Mouse (Mus musculus): ENCODE measurements around the gene Dab1. TPM values are rescaled to one million over a fixed set of nuclear protein-coding genes. Genes with fewer than 3 reads are reported as not detected.

Dab1 gene
- polyA plus RNA-seq, 1 experiment, result 0.26 TPM

DNA sequence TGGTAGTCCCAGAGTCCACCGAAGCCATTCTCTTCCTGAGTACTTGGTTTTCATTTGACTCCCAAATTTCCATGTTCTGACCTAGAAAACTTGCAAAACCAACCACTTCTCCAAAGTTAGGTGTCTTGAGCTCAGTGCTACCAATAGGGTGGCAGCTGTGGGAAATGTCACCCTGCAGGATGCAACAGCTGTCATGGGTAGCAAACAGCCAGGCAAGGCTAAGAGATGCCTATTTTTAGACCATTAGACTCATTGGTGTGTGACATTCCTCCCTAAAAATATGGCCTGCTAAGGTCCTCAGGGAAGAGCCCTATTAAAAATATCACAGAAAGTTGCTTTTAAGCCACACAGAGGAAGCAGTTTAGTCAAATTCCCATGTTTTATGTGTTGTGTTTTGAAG lies 829.0 kb downstream of the Dab1 start:
- TF ChIP-seq CTCF (IDR thresholded peaks at IDR 0.05; ENCODE audit: extremely low read depth, insufficient read depth, insufficient read length, insufficient replicate concordance) (no peak), POLR2A (IDR thresholded peaks at IDR 0.05; ENCODE audit: low read depth, low read length) (no peak)
- no peak for DNase-seq (ENCODE audit: low read depth in 1 of 2, low spot score in 2 of 2)
- H3K36me3 ChIP-seq (ENCODE audit: control insufficient read depth, insufficient read depth, low read length), result no peaks in the 10 kb centered on the region
- H3K4me3 ChIP-seq (ENCODE audit: extremely low read depth, insufficient read depth, insufficient read length), result no peak overlapping the region
- 76% methylated on average over 1 of the region's 1 CpGs for WGBS
- no peak overlapping the region for H3K27ac ChIP-seq (ENCODE audit: insufficient read depth, low read length)
- H3K4me1 ChIP-seq (ENCODE audit: control insufficient read depth, insufficient read depth, insufficient read length), result no peaks in the 10 kb centered on the region
- no peaks in the 10 kb centered on the region for H3K27me3 ChIP-seq (ENCODE audit: control insufficient read depth, insufficient read depth, low read length)

DNA sequence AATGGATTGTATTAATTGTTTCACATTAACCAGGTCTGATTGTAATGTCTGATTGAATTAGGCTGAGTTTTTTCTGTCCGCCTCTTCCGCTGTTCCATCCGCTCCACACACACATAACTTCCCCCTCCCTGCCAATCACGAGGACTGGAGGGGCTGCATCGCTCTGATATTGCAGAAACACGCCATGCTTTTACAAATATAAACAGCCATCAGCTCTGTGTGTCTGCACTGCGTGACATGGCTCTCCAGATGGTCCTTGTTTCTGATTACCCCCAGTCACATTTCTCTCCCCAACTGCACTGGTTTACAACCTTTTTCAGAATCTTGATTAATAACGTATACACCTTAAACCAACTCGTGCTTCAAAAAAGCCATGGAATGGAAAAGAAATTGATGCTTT lies 831.5 kb downstream of the Dab1 start:
- no peaks in the 10 kb centered on the region for H3K4me1 ChIP-seq (ENCODE audit: control insufficient read depth, insufficient read depth, insufficient read length)
- no peaks in the 10 kb centered on the region for H3K27me3 ChIP-seq (ENCODE audit: control insufficient read depth, insufficient read depth, low read length)
- no peak overlapping the region for H3K27ac ChIP-seq (ENCODE audit: insufficient read depth, low read length)
- TF ChIP-seq POLR2A (IDR thresholded peaks at IDR 0.05; ENCODE audit: low read depth, low read length) (no peak), CTCF (IDR thresholded peaks at IDR 0.05; ENCODE audit: extremely low read depth, insufficient read depth, insufficient read length, insufficient replicate concordance) (no peak)
- 82% methylated on average over 9 of the region's 9 CpGs for WGBS
- H3K36me3 ChIP-seq (ENCODE audit: control insufficient read depth, insufficient read depth, low read length), result no peaks in the 10 kb centered on the region
- H3K4me3 ChIP-seq (ENCODE audit: extremely low read depth, insufficient read depth, insufficient read length), result no peak overlapping the region
- DNase-seq (ENCODE audit: low read depth in 1 of 2, low spot score in 2 of 2), result no peak

GRCm38 (mm10) chr4:104452587-104452986 lies 833.4 kb downstream of the Dab1 start:
- TF ChIP-seq POLR2A (IDR thresholded peaks at IDR 0.05; ENCODE audit: low read depth, low read length) (no peak), CTCF (IDR thresholded peaks at IDR 0.05; ENCODE audit: extremely low read depth, insufficient read depth, insufficient read length, insufficient replicate concordance) (no peak)
- H3K27me3 ChIP-seq (ENCODE audit: control insufficient read depth, insufficient read depth, low read length), result no peaks in the 10 kb centered on the region
- H3K27ac ChIP-seq (ENCODE audit: insufficient read depth, low read length), result no peak overlapping the region
- no peaks in the 10 kb centered on the region for H3K4me1 ChIP-seq (ENCODE audit: control insufficient read depth, insufficient read depth, insufficient read length)
- no peak overlapping the region for H3K4me3 ChIP-seq (ENCODE audit: extremely low read depth, insufficient read depth, insufficient read length)
- DNase-seq (ENCODE audit: low read depth in 1 of 2, low spot score in 2 of 2), result no peak
- no peaks in the 10 kb centered on the region for H3K36me3 ChIP-seq (ENCODE audit: control insufficient read depth, insufficient read depth, low read length)
- WGBS, result 84% methylated on average over 7 of the region's 7 CpGs

GRCm38 (mm10) chr4:104455151-104455550 lies 836.0 kb downstream of the Dab1 start:
- TF ChIP-seq CTCF (IDR thresholded peaks at IDR 0.05; ENCODE audit: extremely low read depth, insufficient read depth, insufficient read length, insufficient replicate concordance) (no peak), POLR2A (IDR thresholded peaks at IDR 0.05; ENCODE audit: low read depth, low read length) (no peak)
- 72% methylated on average over 9 of the region's 9 CpGs for WGBS
- H3K4me3 ChIP-seq (ENCODE audit: extremely low read depth, insufficient read depth, insufficient read length), result no peak overlapping the region
- no peaks in the 10 kb centered on the region for H3K36me3 ChIP-seq (ENCODE audit: control insufficient read depth, insufficient read depth, low read length)
- DNase-seq (ENCODE audit: low read depth in 1 of 2, low spot score in 2 of 2), result no peak
- no peak overlapping the region for H3K27ac ChIP-seq (ENCODE audit: insufficient read depth, low read length)
- no peaks in the 10 kb centered on the region for H3K27me3 ChIP-seq (ENCODE audit: control insufficient read depth, insufficient read depth, low read length)
- H3K4me1 ChIP-seq (ENCODE audit: control insufficient read depth, insufficient read depth, insufficient read length), result no peaks in the 10 kb centered on the region

- no peak overlapping the region for H3K27ac ChIP-seq (ENCODE audit: insufficient read depth, low read length)
- no peaks in the 10 kb centered on the region for H3K27me3 ChIP-seq (ENCODE audit: control insufficient read depth, insufficient read depth, low read length)
- 78% methylated on average over 3 of the region's 3 CpGs for WGBS
- DNase-seq (ENCODE audit: low read depth in 1 of 2, low spot score in 2 of 2), result no peak
- H3K4me3 ChIP-seq (ENCODE audit: extremely low read depth, insufficient read depth, insufficient read length), result no peak overlapping the region
- TF ChIP-seq POLR2A (IDR thresholded peaks at IDR 0.05; ENCODE audit: low read depth, low read length), result no peak
- no peak for TF ChIP-seq CTCF (IDR thresholded peaks at IDR 0.05; ENCODE audit: extremely low read depth, insufficient read depth, insufficient read length, insufficient replicate concordance)
- no peaks in the 10 kb centered on the region for H3K36me3 ChIP-seq (ENCODE audit: control insufficient read depth, insufficient read depth, low read length)
- no peaks in the 10 kb centered on the region for H3K4me1 ChIP-seq (ENCODE audit: control insufficient read depth, insufficient read depth, insufficient read length)
Observed at GRCm38 (mm10) chr4:104455760-104456159, 836.6 kb downstream of the Dab1 start.

DNA sequence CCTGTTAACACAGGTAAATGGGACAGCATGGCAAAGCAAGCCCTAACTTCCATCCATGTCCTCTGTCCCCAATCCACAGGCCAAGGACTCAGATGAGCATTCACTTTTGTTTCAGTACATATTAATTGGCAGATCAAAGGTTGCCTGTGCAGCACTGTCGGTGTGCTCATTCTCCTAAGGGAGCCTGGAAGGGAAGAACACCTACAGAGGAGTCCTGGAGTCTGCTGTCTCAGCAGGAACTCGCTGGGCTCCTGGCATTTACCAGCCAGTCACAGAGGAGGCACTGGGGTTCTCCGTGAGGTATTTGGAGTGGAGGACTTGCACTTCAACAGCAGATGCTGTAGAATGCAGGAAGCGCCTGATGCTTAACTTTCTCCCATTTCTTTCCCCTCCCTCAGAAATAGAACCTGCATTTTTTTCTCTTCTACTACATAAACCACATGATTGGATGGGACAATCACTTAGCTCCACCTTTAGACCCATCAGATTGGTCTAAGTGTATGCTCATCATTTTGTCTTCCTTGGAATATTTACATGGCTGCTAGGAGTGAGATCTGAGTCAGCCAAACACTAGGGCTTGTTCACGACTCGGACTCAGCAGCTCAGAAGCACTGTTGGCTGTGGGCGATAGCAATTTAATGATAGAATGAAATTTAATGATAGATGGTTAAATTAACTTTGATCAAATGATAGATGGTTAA lies 837.2 kb downstream of the Dab1 start:
- Histone ChIP-seq H3K27me3 (ENCODE audit: control insufficient read depth, insufficient read depth, low read length) (no peaks in the 10 kb centered on the region), H3K36me3 (ENCODE audit: control insufficient read depth, insufficient read depth, low read length) (no peaks in the 10 kb centered on the region), H3K4me1 (ENCODE audit: control insufficient read depth, insufficient read depth, insufficient read length) (no peaks in the 10 kb centered on the region), H3K4me3 (ENCODE audit: extremely low read depth, insufficient read depth, insufficient read length) (no peak overlapping the region), H3K27ac (ENCODE audit: insufficient read depth, low read length) (no peak overlapping the region)
- whole genome bisulfite sequencing, result 81% methylated on average over 7 of the region's 7 CpGs
- DNase-seq (ENCODE audit: low read depth in 1 of 2, low spot score in 2 of 2), result no peak
- TF ChIP-seq CTCF (IDR thresholded peaks at IDR 0.05; ENCODE audit: extremely low read depth, insufficient read depth, insufficient read length, insufficient replicate concordance) (no peak), POLR2A (IDR thresholded peaks at IDR 0.05; ENCODE audit: low read depth, low read length) (no peak)

GRCm38 (mm10) chr4:104458726-104459125 lies 839.6 kb downstream of the Dab1 start:
- Histone ChIP-seq H3K27ac (ENCODE audit: insufficient read depth, low read length) (no peak overlapping the region), H3K4me3 (ENCODE audit: extremely low read depth, insufficient read depth, insufficient read length) (no peak overlapping the region), H3K36me3 (ENCODE audit: control insufficient read depth, insufficient read depth, low read length) (no peaks in the 10 kb centered on the region), H3K4me1 (ENCODE audit: control insufficient read depth, insufficient read depth, insufficient read length) (no peaks in the 10 kb centered on the region), H3K27me3 (ENCODE audit: control insufficient read depth, insufficient read depth, low read length) (no peaks in the 10 kb centered on the region)
- WGBS, result 68% methylated on average over 5 of the region's 5 CpGs
- no peak for TF ChIP-seq POLR2A (IDR thresholded peaks at IDR 0.05; ENCODE audit: low read depth, low read length)
- TF ChIP-seq CTCF (IDR thresholded peaks at IDR 0.05; ENCODE audit: extremely low read depth, insufficient read depth, insufficient read length, insufficient replicate concordance), result no peak
- DNase-seq (ENCODE audit: low read depth in 1 of 2, low spot score in 2 of 2), result no peak

Measured in spleen, adult 2 months (tissue).